Mouse (Mus musculus) liver, embryonic 14.5 days (tissue): Measurements from ENCODE around the gene Ehd3.

ENCODE experiments used
- CTCF ChIP-seq: IDR thresholded peaks from 2 replicates; pipeline ENCODE4 v1.5.1; 2016; ENCODE audit warnings: antibody characterized with exemption, low read depth, control low read depth
- EP300 ChIP-seq: IDR thresholded peaks from 2 replicates; pipeline ENCODE4 v1.6.1; 2016; ENCODE audit warnings: antibody characterized with exemption, low read depth

GRCm38 (mm10) chr17:73831427-73831826 lies 27.5 kb downstream of the Ehd3 start:
- no peak for TF ChIP-seq EP300
- no peak for TF ChIP-seq CTCF
